Mouse (Mus musculus): ENCODE measurements at regions not wholly inside any gene's neighbourhood (a gene's known extent, or its start where the extent isn't known, plus 50 kb on each side); places are given as distances from the start of the nearest gene placed in this dataset.
"Not testable (repeated sequence)": the region's sequence is repeated elsewhere in the genome, so short reads cannot be mapped to it uniquely, and the experiment has no call there.

- H3K9me3 ChIP-seq (replicated peaks; ENCODE audit: control insufficient read depth, low read length); H3K9ac ChIP-seq (ENCODE audit: low read length); H3K4me2 ChIP-seq (ENCODE audit: low read depth, low read length); H3K27ac ChIP-seq (ENCODE audit: low read length); H3K27me3 ChIP-seq (ENCODE audit: control insufficient read depth, insufficient read depth, low read length); H3K4me1 ChIP-seq (ENCODE audit: control insufficient read depth, insufficient read depth, low read length); H3K4me3 ChIP-seq (replicated peaks; ENCODE audit: low read length); H3K36me3 ChIP-seq (ENCODE audit: control insufficient read depth, insufficient read depth, low read length); ATAC-seq (ENCODE audit: insufficient read depth, low FRiP score): not testable (repeated sequence)
- no CpG with 5 or more reads among the region's 3 CpGs for WGBS
Measured at GRCm38 (mm10) chr14:53523430-53523829, 730.5 kb downstream of the Dad1 start.

- not testable (repeated sequence) for H3K9me3 ChIP-seq (replicated peaks; ENCODE audit: control insufficient read depth, low read length); H3K4me3 ChIP-seq (replicated peaks; ENCODE audit: low read length); H3K9ac ChIP-seq (ENCODE audit: low read length); H3K4me2 ChIP-seq (ENCODE audit: low read depth, low read length); H3K27ac ChIP-seq (ENCODE audit: low read length); H3K36me3 ChIP-seq (ENCODE audit: control insufficient read depth, insufficient read depth, low read length); H3K4me1 ChIP-seq (ENCODE audit: control insufficient read depth, insufficient read depth, low read length); H3K27me3 ChIP-seq (ENCODE audit: control insufficient read depth, insufficient read depth, low read length)
- ATAC-seq (ENCODE audit: insufficient read depth, low FRiP score), result peak; percentile 53; the same call in 1 of the 2 replicates
- WGBS, result no CpG with 5 or more reads among the region's 1 CpGs
Measured at GRCm38 (mm10) chr14:53518954-53519353, 735.0 kb downstream of the Dad1 start.

GRCm38 (mm10) chr14:53516623-53517238, 737.2 kb downstream of the Dad1 start:
- not testable (repeated sequence) for H3K27ac ChIP-seq (ENCODE audit: low read length); H3K4me3 ChIP-seq (replicated peaks; ENCODE audit: low read length); H3K4me1 ChIP-seq (ENCODE audit: control insufficient read depth, insufficient read depth, low read length); H3K27me3 ChIP-seq (ENCODE audit: control insufficient read depth, insufficient read depth, low read length); H3K4me2 ChIP-seq (ENCODE audit: low read depth, low read length); ATAC-seq (ENCODE audit: insufficient read depth, low FRiP score); H3K9me3 ChIP-seq (replicated peaks; ENCODE audit: control insufficient read depth, low read length); H3K36me3 ChIP-seq (ENCODE audit: control insufficient read depth, insufficient read depth, low read length); H3K9ac ChIP-seq (ENCODE audit: low read length)
- no CpG with 5 or more reads among the region's 10 CpGs for WGBS

GRCm38 (mm10) chr14:53505389-53505788, 748.5 kb downstream of the Dad1 start:
- H3K9ac ChIP-seq (ENCODE audit: low read length); H3K27ac ChIP-seq (ENCODE audit: low read length); ATAC-seq (ENCODE audit: insufficient read depth, low FRiP score); H3K4me1 ChIP-seq (ENCODE audit: control insufficient read depth, insufficient read depth, low read length); H3K36me3 ChIP-seq (ENCODE audit: control insufficient read depth, insufficient read depth, low read length); H3K4me3 ChIP-seq (replicated peaks; ENCODE audit: low read length); H3K27me3 ChIP-seq (ENCODE audit: control insufficient read depth, insufficient read depth, low read length); H3K9me3 ChIP-seq (replicated peaks; ENCODE audit: control insufficient read depth, low read length); H3K4me2 ChIP-seq (ENCODE audit: low read depth, low read length): not testable (repeated sequence)
- 46% methylated on average over 1 of the region's 2 CpGs for WGBS

GRCm38 (mm10) chr14:53488383-53488782, 765.5 kb downstream of the Dad1 start:
- WGBS, result 84% methylated on average over 8 of the region's 9 CpGs
- not testable (repeated sequence) for H3K9me3 ChIP-seq (replicated peaks; ENCODE audit: control insufficient read depth, low read length); H3K9ac ChIP-seq (ENCODE audit: low read length); ATAC-seq (ENCODE audit: insufficient read depth, low FRiP score); H3K4me2 ChIP-seq (ENCODE audit: low read depth, low read length); H3K36me3 ChIP-seq (ENCODE audit: control insufficient read depth, insufficient read depth, low read length); H3K4me3 ChIP-seq (replicated peaks; ENCODE audit: low read length); H3K27me3 ChIP-seq (ENCODE audit: control insufficient read depth, insufficient read depth, low read length); H3K27ac ChIP-seq (ENCODE audit: low read length); H3K4me1 ChIP-seq (ENCODE audit: control insufficient read depth, insufficient read depth, low read length)

- not testable (repeated sequence) for H3K27ac ChIP-seq (ENCODE audit: low read length); H3K9me3 ChIP-seq (replicated peaks; ENCODE audit: control insufficient read depth, low read length); ATAC-seq (ENCODE audit: insufficient read depth, low FRiP score); H3K9ac ChIP-seq (ENCODE audit: low read length); H3K27me3 ChIP-seq (ENCODE audit: control insufficient read depth, insufficient read depth, low read length); H3K4me3 ChIP-seq (replicated peaks; ENCODE audit: low read length); H3K36me3 ChIP-seq (ENCODE audit: control insufficient read depth, insufficient read depth, low read length); H3K4me1 ChIP-seq (ENCODE audit: control insufficient read depth, insufficient read depth, low read length); H3K4me2 ChIP-seq (ENCODE audit: low read depth, low read length)
- WGBS, result 30% methylated on average over 5 of the region's 5 CpGs
Measured at GRCm38 (mm10) chr14:53487611-53488010, 766.3 kb downstream of the Dad1 start.

- ATAC-seq (ENCODE audit: insufficient read depth, low FRiP score); H3K27ac ChIP-seq (ENCODE audit: low read length); H3K9ac ChIP-seq (ENCODE audit: low read length); H3K4me2 ChIP-seq (ENCODE audit: low read depth, low read length); H3K36me3 ChIP-seq (ENCODE audit: control insufficient read depth, insufficient read depth, low read length); H3K4me1 ChIP-seq (ENCODE audit: control insufficient read depth, insufficient read depth, low read length); H3K9me3 ChIP-seq (replicated peaks; ENCODE audit: control insufficient read depth, low read length); H3K27me3 ChIP-seq (ENCODE audit: control insufficient read depth, insufficient read depth, low read length); H3K4me3 ChIP-seq (replicated peaks; ENCODE audit: low read length): not testable (repeated sequence)
- WGBS, result 84% methylated on average over 7 of the region's 7 CpGs
Measured at GRCm38 (mm10) chr14:53474170-53474569, 779.7 kb downstream of the Dad1 start.

- not testable (repeated sequence) for H3K4me2 ChIP-seq (ENCODE audit: low read depth, low read length); H3K27me3 ChIP-seq (ENCODE audit: control insufficient read depth, insufficient read depth, low read length); H3K4me1 ChIP-seq (ENCODE audit: control insufficient read depth, insufficient read depth, low read length); H3K9me3 ChIP-seq (replicated peaks; ENCODE audit: control insufficient read depth, low read length); ATAC-seq (ENCODE audit: insufficient read depth, low FRiP score); H3K36me3 ChIP-seq (ENCODE audit: control insufficient read depth, insufficient read depth, low read length); H3K27ac ChIP-seq (ENCODE audit: low read length); H3K9ac ChIP-seq (ENCODE audit: low read length); H3K4me3 ChIP-seq (replicated peaks; ENCODE audit: low read length)
Measured at GRCm38 (mm10) chr14:53460790-53461189, 793.1 kb downstream of the Dad1 start.

GRCm38 (mm10) chr14:53454001-53454400, 799.9 kb downstream of the Dad1 start:
- no peaks in the 10 kb centered on the region for H3K4me1 ChIP-seq (ENCODE audit: control insufficient read depth, insufficient read depth, low read length)
- no peak overlapping the region for H3K4me2 ChIP-seq (ENCODE audit: low read depth, low read length)
- no peaks in the 10 kb centered on the region for H3K9me3 ChIP-seq (replicated peaks; ENCODE audit: control insufficient read depth, low read length)
- WGBS, result 86% methylated on average over 1 of the region's 1 CpGs
- H3K27me3 ChIP-seq (ENCODE audit: control insufficient read depth, insufficient read depth, low read length), result no peaks in the 10 kb centered on the region
- no peak for ATAC-seq (ENCODE audit: insufficient read depth, low FRiP score)
- no peak overlapping the region for H3K9ac ChIP-seq (ENCODE audit: low read length)
- no peaks in the 10 kb centered on the region for H3K36me3 ChIP-seq (ENCODE audit: control insufficient read depth, insufficient read depth, low read length)
- H3K4me3 ChIP-seq (replicated peaks; ENCODE audit: low read length), result no peak overlapping the region
- H3K27ac ChIP-seq (ENCODE audit: low read length), result no peak overlapping the region

- ATAC-seq (ENCODE audit: insufficient read depth, low FRiP score); H3K4me1 ChIP-seq (ENCODE audit: control insufficient read depth, insufficient read depth, low read length); H3K9me3 ChIP-seq (replicated peaks; ENCODE audit: control insufficient read depth, low read length); H3K4me2 ChIP-seq (ENCODE audit: low read depth, low read length); H3K27ac ChIP-seq (ENCODE audit: low read length); H3K4me3 ChIP-seq (replicated peaks; ENCODE audit: low read length); H3K9ac ChIP-seq (ENCODE audit: low read length); H3K27me3 ChIP-seq (ENCODE audit: control insufficient read depth, insufficient read depth, low read length); H3K36me3 ChIP-seq (ENCODE audit: control insufficient read depth, insufficient read depth, low read length): not testable (repeated sequence)
Measured at GRCm38 (mm10) chr14:53439643-53440042, 814.3 kb downstream of the Dad1 start.

All from stomach, embryonic 16.5 days (tissue).